Mouse (Mus musculus) T-cell, adult 2 months (primary cell): ENCODE data around the gene Btnl10.

Experiments
- DNase-seq: peaks from one replicate; pipeline ENCODE4 v3.0.0; 2022; ENCODE audit warnings: low spot score

Btnl10 gene

DNA sequence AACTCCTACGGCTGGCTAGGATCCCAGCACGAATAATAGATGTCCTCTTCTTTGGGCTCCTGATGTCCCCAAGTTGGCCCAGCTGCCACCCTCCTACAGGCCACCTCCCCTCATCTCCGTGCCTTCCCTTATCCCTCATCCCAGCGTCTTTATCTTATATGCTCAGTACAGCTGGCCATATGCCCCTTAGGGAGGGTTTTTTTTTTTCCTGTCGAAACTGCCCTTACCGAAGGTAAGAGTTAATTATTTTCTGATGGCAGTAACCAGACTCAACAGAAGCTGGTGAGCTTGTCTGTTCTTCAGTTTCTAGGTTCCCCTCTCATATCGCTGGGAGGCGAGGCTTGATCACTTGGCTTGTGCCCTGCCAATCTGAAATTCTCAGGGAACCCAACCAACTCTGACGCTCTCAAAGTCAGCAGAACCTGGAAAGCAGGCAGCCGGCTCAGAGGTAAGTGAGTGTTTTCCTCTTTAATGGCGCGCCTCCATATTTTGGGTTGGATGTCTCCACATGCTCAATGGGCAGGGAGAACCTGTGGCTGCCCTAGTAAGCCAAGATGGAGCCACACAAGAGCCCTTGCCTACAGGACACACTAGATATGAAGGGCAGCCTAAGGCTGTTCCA lies at the start of gene Btnl10:
Gene Btnl10, plus strand, starts transcription at position 164 of the 622 bp plus-strand sequence.
- DNase-seq: no peak

GRCm38 (mm10) chr11:58867954-58868330 lies 49.8 kb upstream of the Btnl10 start:
- no peak for DNase-seq

DNA sequence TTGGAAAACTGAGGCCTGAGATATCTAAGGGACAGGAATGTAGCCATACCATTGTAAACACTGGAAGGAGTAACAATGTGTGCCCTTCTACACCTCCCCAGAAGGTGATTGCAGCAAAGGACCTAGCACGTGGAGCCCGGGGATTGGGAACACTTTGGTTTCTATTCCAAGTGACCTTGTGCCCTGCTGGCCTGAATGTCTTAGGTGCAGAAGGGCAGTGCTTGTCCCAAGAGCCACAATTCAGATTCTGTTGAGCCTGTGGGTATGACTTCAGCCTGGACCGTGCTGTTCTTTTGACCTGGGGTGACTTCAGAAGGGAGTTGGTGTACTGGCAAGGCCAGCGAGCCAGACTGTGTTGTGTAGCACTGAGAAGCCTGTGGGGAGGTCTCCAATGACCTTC lies 46.7 kb upstream of the Btnl10 start:
- no peak for DNase-seq

GRCm38 (mm10) chr11:58883756-58884155 lies 34.0 kb upstream of the Btnl10 start:
- peak; percentile 16 for DNase-seq

GRCm38 (mm10) chr11:58890511-58890910 lies 27.2 kb upstream of the Btnl10 start:
- DNase-seq: no peak

DNA sequence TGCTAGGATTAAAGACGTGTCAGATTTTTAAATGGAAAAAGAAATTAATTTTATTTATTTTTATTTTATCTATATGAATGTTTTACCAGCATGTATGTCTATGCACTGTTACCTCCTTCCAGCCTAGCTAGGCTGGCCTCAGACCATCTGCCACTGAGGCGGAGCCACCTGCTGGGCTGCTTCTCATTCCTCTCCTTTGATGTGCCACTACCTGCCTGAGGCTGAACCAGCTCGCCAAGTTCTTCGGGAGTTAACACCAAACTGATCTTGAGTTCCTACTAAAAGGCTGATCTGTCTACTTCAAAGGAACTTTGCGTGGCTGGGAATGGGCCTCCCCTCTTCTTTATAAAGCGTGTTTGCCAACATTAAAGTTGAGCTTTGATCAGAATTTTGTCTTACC lies 23.3 kb upstream of the Btnl10 start:
- no peak for DNase-seq

DNA sequence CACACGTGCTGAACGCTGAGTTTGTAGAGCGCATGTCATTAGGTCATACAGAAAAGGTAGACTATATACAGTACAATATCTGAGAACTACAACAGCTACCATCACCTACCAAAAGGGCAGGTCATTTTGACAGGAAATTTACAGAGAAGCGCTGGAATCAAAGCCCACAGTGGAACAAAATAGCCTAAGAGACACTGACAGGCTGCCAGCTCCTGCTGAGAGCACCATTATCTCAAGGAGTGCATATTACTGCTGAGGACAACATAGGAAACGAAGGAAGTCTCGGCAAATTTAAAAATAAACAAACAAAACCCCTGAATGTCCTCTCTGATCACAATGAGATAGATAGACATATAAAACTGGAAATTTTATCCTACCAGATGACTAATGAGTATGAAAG lies 20.2 kb upstream of the Btnl10 start:
- DNase-seq: no peak

- DNase-seq: no peak
Measured at GRCm38 (mm10) chr11:58901080-58901479, 16.6 kb upstream of the Btnl10 start.

DNA sequence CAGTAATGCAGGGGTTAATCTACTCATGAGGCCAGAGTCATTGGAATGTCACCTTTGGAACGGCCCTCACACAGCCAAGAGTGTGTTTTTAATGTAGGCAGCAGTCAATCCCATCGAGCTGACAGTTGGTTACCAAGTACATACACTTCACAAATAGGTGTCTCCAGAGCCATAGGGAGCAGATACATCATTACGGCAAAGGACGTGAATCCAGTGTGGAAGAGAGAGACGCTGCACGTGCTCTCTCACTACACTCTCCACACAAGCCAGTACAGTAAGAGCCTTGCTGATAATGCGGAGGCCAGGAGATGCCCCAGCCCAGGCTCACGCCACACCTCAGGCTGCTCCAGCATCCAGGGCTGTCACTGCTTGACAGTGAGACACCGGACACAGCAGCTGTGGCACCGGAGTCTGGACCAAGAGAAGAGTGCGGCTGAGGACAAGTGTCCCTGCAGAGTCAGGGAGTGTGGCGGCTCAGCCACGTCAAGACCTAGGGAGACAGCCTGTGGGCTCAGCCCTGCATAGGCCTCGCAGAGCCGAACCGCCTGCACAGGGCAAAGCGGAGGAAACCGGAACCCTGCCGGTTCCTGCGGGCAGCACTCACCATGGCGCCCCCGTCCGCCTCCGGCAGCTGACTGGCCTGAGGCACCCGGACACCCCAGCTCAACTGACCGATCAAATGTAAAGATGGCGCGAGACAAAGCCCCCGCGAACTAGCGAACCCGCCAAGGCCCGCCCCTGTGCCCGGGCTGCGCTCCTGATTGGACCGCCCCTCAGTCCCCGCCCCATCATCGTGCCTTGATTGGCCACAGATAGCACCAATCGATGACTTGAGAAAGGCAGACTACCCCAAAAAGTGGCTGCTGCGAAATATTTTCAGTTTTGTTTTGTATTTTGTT lies 13.9 kb upstream of the Btnl10 start, which contains the start of gene Zfp39:
Gene Zfp39, minus strand, starts transcription at position 715 of the 899 bp plus-strand sequence.
- peak; percentile 93 for DNase-seq

GRCm38 (mm10) chr11:58904410-58904718 lies 13.3 kb upstream of the Btnl10 start:
- no peak for DNase-seq

GRCm38 (mm10) chr11:58904838-58905237 lies 12.9 kb upstream of the Btnl10 start:
- peak; percentile 14 for DNase-seq

- DNase-seq: no peak
Measured at GRCm38 (mm10) chr11:58913776-58914175, 3.9 kb upstream of the Btnl10 start.

- DNase-seq: no peak
Measured at GRCm38 (mm10) chr11:58914461-58915028, 3.2 kb upstream of the Btnl10 start.

- peak; percentile 72 for DNase-seq
Measured at GRCm38 (mm10) chr11:58916879-58917744, 596 bp upstream of the Btnl10 start.

- DNase-seq: no peak
Measured at GRCm38 (mm10) chr11:58918759-58919158, 1.1 kb downstream of the Btnl10 start.

GRCm38 (mm10) chr11:58922420-58922819 lies 4.7 kb downstream of the Btnl10 start:
- DNase-seq: no peak

DNA sequence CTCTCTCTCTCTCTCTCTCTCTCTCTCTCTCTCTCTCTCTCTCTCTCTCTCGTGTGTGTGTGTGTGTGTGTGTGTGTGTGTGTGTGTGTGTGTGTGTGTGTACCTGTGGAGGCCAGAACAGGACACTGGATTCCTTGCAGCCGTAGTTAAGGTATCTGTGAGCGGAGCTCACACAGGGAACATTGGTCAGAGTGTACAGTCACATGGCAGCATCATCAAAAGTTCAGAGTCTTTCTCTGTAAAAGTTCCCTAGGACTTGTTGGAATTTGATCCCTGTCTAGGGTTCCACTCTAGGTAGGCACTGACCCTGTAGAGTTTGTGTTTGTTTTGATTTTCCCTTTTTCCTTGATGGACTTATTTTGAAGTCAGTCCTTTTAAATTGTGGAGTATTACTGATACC lies 8.9 kb downstream of the Btnl10 start:
- no peak for DNase-seq

GRCm38 (mm10) chr11:58927053-58927452 lies 9.3 kb downstream of the Btnl10 start:
- DNase-seq: no peak

DNA sequence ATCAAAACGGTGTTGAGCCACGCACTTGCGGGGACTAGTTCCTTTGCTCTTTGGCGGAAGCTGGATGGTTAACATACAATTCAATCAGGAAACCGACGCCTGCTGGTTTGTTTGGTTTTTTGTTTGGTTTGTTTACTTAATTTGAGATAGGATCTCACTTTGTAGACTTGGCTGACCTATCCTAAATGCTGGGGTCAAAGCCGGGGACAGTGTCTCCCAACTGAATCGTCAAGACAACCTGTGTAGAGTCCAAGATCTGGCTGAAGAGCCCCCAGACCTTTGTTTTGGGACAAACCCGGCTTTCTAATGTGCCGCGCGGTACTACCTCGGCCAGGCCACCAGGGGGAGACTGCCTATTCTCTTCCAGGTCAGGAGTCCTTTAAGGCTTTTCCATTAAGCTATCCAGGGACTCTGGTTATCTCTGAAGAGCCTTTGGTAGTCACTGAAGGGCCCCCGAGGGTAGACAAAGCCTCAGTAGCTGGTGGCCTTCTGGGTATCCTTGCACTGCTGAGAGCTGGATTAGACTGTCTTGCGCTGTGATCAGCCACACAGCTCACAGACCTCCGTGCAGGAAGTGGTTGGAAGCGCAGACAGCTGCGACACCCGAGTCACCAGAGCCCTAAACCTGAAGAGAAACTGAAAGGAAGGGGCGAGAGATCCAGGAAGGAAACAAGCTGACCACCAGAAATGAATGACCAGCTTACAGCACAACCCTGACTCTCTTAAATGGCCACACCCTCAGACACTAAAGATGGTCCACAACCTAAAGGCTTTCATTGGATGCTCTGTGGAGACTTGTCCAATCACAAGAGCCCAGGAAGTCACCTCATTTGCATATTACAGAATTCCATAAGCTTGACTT lies 10.3 kb downstream of the Btnl10 start:
- DNase-seq: peak; percentile 87

GRCm38 (mm10) chr11:58929055-58929454 lies 11.3 kb downstream of the Btnl10 start:
- DNase-seq: no peak

DNA sequence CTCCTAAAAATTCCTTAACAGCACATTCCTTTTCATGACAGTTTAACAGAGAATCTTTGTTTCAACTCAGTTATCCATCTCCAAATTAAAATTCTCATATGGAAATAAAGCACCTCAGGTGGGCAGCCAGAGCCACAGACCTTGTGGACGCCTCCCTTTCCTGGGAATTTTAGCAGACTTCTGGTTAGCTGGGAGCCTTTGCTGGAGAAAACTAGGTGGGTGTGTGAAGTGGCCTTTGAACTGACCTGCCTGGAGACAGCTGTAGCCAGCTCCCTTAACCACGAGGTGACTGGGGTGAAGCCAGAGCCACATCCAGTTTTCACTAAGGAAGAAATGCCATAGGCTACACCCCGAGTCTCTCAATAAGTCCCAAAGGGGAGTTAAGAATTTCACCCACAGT lies 11.9 kb downstream of the Btnl10 start:
- no peak for DNase-seq
